Mouse (Mus musculus): ENCODE data around the gene Lyz1.
"Not testable (repeated sequence)": the region's sequence is repeated elsewhere in the genome, so short reads cannot be mapped to it uniquely, and the experiment has no call there.

The Lyz1 gene

DNA sequence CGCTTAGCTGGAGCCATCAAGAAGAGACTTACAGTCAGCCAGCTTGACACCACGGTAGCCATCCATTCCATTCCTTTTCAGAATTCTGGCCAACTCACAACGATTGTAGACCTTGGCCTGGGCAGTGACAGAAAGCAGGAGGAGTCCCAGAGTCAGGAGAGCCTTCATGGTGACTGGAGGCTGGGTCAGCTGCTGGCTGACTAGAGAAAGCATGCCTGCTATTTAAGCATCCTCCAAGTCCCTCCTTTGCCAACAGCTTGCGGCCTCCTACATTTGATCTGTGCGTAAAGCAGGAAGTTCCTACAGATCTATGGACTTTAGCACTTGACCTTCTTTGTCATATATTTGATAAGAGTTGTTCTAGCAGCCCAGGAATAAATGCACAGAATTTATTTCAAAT is at the start of gene Lyz1:
Gene Lyz1, minus strand, starts transcription at position 198 of the 400 bp plus-strand sequence.
- peak; percentile 26 for DNase-seq

DNA sequence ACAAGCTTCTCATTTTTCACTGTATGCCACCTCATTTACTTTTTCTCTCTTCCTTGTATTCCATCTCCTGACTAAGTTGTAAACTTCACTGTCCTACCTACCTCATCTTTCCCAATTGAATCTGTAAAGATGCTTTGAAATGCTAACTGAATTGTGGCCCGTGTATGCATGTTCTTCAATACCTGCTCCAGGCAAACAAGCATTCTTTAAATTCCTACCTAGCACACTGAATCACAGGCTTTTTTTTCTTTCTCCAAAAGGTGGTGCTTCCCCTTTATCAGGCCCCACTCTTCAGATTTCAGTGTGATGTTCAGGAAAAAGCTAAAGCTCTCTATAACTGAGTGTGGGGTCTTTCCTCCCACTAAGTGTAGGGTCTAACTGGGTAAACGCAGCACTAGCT is 49.7 kb upstream of the Lyz1 start:
- no peak for DNase-seq

GRCm38 (mm10) chr10:117341029-117341428 is 48.4 kb upstream of the Lyz1 start:
- DNase-seq = no peak

DNA sequence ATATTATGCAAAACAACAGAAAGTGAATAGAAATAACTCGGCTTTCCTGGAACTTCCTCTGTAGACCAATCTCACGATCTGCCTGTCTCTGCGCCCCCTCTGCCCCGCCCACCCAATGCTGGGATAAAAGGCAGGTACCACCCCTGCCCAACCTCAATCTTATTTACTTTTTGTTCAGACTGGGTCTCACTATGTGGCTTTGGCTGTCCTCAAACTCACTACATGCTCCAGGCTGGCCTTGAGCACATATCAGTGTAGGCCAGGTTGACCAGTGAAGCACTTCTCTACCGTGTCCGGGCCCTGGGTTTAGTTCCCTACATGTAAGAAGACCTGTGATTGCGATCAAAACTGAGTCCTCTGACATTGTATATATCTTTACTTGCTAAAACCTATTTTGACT is 46.6 kb upstream of the Lyz1 start:
- DNase-seq = no peak

- DNase-seq = no peak
These were observed 45.3 kb upstream of the Lyz1 start for GRCm38 (mm10) chr10:117337946-117338345.

GRCm38 (mm10) chr10:117335649-117336048 is 43.0 kb upstream of the Lyz1 start:
- DNase-seq = no peak

DNA sequence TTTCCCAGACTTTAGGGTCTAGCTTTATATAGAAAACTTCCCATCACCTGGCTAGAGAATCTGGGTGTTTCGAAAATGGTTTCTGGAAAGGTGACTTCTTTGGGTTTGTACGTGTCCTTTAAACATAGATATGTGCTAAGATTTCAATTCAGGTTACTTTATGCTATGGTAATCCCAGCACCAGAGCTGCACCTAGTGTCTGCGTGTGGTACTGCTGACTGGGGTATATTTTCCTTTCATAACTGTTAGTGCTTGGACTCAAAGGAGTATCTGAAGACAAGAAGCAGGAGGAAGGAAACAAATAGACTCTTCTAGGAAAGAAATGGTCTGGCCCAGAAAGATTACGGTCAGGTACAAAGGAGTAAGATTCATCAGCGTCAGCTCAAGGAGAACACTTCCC is 37.9 kb upstream of the Lyz1 start:
- DNase-seq = peak; percentile 36

DNA sequence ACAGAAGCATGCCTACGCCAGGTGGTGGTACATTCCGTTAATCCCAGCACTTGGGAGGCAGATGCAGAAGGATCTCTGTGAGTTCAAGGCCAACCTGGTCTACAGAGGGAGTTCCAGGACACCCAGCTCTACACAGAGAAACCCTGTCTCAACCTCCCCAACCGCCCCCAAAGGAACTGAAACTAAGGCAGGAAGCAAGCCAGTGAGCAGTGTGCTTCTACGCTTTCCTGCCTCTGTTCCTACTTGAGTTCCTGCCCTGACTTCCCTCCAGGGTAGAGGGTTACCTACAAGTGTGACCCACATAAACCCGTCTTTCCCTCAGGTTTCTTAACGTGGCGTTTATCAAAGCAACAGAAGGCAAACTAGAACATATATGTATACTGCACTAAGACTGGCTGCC is 31.1 kb upstream of the Lyz1 start:
- DNase-seq = no peak

- DNase-seq = no peak
These were observed 30.0 kb upstream of the Lyz1 start for GRCm38 (mm10) chr10:117322630-117323029.

- DNase-seq = no peak
These were observed 27.9 kb upstream of the Lyz1 start for GRCm38 (mm10) chr10:117320571-117320981.

DNA sequence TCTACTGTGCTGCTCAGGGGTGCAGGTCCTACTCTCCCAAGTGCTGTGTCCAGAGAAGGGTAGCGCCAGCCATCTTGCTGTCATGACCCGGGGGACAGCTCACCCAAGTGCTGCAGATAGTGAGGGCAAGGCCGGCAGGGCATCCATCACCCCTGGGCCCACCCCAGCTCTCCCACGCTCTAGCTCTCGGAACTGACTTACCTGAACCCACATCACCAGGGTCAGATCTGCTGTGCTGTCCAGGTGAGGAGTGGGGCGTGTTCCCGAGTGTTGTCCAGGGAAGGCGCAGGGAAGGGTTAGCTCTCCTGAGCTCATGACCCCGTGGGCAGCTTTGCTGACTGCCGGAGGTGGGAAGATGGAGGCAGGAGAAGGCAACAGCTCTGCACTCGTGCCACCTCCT is 23.7 kb upstream of the Lyz1 start:
- no peak for DNase-seq

DNA sequence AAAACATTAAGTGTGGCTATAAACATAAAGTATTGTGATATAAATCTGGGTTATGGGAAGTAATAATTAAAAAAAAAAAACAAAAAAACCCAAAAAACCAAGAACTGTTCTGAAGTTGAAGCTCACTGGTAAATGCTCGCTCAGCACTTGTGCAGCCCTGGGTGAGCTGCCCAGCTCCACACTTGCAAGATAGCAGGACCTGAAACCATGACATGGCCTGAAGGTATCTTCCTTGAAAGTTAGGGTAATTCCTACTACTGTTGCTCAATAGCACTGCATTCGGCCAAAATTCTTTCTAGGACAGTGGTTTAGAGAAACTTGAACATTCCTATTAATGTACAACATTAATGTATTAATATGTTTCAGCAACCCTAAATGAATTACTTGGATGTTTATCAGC is 20.5 kb upstream of the Lyz1 start:
- no peak for DNase-seq

- DNase-seq = no peak
These were observed 19.5 kb upstream of the Lyz1 start for GRCm38 (mm10) chr10:117312168-117312567.

DNA sequence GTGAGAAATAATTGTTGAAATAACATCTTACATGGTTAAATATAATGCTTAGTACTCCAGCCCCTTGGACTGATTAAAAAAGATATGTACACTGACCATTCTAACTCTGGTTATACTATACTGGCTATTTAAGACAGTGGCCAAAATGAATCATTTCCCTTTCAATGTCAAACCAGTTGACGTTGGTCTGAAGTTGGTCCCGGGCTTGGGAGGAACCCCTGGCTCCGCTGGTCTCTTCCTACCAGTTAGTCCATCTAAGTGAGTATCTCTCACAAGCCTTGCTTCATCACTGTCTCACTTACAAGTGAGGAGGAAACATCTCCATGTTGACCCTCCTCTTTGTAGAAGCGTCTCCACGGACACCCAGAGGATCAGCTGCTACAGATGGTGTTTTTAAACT is 11.7 kb upstream of the Lyz1 start:
- no peak for DNase-seq

DNA sequence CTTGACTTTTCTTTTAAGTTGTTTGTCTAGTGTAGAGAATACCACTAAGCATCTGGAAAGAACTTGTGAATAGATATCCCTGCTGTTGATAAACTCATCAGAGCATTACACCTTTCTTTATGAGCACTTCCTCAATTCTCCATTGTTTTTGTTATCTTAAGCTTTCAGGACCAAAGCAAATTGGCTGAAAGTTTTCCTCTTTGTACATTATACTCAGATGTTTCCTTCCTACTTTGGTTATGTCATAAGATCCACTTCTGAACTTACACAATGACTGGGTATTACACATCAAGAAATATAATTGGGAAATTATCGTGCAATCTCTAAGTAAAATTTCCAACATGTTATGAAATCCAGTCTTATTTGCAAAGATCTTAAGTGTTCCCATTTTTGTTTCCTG is 9.0 kb upstream of the Lyz1 start:
- no peak for DNase-seq

- DNase-seq = no peak
These were observed 7.3 kb upstream of the Lyz1 start for GRCm38 (mm10) chr10:117299901-117300520.

DNA sequence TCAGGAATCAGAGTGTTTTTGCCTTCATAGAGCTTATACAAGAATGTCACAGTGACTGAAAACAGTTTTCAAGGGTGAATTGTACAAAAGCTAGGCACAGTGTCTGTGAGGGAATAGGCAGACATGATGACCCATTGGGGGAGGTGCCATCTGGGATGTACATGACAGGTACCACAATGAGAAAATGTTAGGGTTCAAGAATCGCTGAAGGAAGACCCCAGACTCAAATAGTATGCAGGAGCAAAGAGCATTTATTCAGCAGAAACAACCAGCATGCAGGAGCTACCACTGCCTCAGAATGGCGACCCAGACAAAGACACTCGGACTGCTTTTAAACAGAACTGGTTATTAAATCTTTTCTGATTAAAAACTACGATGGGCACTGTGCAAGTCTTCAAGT is 6.4 kb upstream of the Lyz1 start:
- DNase-seq = no peak

DNA sequence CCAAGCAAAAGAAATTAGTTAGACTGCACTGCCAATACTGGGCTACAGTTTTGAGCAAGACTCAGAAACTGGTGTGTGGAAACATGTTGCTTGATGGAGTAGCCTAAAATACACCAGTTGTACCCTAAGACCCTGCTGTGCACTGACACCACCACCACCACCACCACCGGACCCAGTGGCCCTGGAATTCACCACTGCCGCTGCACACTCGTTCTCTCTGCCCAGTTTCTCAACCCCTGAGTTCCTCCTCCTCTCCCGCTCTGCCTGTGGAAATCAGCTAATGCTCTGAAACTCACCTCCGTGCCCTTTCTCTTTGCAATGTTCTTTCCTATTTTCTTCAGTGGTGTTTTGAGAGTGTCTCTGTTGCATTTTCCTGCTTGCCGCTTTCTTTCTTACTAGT is 5.7 kb upstream of the Lyz1 start:
- DNase-seq = no peak

- not testable (repeated sequence) for DNase-seq
These were observed 1.7 kb downstream of the Lyz1 start for GRCm38 (mm10) chr10:117290936-117291335.

GRCm38 (mm10) chr10:117290046-117290870 is 2.4 kb downstream of the Lyz1 start:
- DNase-seq = no peak

- DNase-seq = not testable (repeated sequence)
These were observed 3.6 kb downstream of the Lyz1 start for GRCm38 (mm10) chr10:117289034-117289505.

DNA sequence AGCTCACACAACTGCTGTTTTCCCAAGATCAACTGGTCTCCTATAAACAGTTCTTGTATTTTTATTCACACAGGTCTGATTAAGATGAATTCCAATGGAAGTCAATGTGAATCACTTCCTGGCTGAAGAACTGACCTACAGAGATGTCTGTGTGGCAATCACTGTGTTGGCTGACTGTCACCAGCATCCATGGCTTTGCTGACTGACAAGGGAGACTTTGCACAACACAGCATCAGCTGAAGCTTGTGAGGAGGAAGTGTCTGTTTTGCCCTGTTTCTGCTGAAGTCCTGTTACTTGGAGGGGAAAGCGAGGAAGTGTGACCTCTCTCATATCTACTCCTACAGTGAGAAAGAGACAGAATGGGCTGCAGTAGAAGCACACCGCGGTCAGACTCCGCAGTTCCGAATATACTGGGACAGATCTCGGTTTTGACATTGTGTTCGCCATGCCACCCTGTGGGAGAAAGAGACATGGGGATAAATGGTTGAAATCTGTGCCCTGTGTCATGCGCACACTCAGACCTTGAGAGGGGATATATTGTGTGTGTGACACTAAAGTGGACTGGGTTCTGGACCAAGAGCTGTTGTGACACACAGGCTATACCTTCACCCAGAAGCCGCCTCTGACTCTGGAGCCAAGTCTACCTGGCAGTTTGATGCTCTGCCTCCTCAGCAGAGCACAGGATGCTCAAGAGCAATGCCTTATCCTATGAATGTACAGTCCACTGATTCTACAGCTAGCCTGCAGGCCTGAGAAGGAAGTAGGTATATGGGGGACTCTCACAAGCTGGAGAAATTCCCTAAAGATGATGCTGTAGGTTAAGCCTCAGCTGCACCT is 4.3 kb downstream of the Lyz1 start:
- no peak for DNase-seq

DNA sequence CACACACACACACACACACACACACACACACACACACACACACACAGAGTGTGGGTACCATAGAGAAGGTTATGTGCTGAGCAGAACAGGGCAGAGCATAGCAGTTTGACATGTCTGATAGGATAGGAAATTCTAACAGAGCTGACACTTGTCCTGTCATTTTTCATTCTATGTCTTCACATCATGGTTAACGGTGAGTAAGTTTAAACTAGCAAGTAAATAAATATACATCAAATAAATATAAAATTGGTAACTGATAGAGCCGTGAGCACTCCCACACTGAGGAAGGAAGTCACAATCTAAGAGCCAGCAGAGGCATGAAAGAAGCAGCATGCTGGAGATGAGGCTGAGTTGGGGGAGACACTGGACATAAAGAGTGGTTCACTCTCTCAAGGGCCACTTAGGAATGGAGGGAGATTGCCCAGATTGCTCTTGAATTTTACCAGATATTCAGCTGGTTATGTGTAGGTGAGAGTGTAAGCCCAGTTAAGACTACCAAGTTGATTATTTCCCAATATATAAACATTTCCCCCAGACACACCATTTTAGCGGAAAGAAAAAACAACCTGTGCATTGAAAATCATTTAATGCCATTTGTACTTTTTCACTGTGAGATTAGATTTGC is 5.3 kb downstream of the Lyz1 start:
- DNase-seq = no peak
